Mouse (Mus musculus) liver, postnatal 0 days (tissue): Measurements from ENCODE around the gene Pcdh18.

Experiments
- CTCF ChIP-seq: sonication (generic); IDR thresholded peaks from 2 replicates; pipeline ENCODE4 v1.5.1; 2016; ENCODE audit warnings: antibody characterized with exemption, low read depth
- EP300 ChIP-seq: IDR thresholded peaks from 2 replicates; pipeline ENCODE4 v1.6.1; 2016; ENCODE audit warnings: antibody characterized with exemption, low read depth, mild to moderate bottlenecking

DNA sequence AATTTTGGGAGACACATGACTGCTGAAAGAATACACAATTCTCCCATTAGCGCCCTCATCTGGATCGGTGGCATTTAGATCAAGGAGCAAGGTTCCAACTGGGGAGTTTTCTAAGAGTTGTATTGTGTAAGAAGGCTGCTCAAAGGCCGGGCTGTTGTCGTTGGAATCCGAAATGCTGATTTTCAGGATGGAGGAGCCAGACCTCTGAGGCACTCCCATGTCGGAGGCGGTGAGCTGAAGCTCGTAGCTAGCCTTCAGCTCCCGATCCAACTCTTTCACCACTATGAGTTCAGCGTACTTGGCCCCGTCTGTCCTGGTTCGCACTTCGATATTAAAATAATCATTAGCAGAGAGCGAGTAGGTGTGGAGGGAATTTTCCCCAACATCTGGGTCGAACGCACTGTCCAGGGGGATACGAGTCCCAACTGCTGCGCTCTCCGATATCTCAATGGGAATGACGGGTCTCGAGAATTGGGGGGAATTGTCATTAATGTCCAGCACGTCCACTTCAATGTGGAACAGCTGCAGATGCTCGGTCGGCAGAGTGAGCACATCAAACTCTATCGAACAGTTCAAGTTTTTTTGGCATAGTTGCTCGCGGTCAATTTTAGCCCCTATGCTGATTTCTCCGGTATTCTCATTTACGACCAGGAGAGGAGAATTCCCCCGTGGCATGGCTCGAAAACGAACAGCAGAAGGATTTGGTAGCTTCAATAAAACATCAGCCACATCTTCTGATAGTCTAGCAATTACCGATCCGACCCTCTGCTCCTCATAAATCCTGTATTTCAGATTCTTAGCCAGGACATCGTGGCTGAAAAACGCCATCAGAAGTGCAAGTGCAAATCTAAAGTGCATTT is 909 bp downstream of the Pcdh18 start:
- TF ChIP-seq CTCF (no peak), EP300 (no peak)
